Mouse (Mus musculus) CH12.LX (cell line): Measurements from ENCODE around the gene Bnc2. TPM values are rescaled to one million over a fixed set of nuclear protein-coding genes. Genes with fewer than 3 reads are reported as not detected.

Experiments
- DNase-seq: peaks from one replicate; pipeline ENCODE4 v3.0.0-alpha.2; 2013; ENCODE audit errors: extremely low read depth
- H3K27ac ChIP-seq: 2 replicates; pipeline ENCODE4 v1.5.1; 2012; ENCODE audit warnings: low read depth, mild to moderate bottlenecking, control low read depth, moderate library complexity; ENCODE audit not compliant: insufficient read depth
- H3K27me3 ChIP-seq: replicated peaks from 2 replicates; pipeline ENCODE3; 2012; ENCODE audit warnings: inconsistent platforms
- H3K36me3 ChIP-seq, 2 experiments: replicated peaks in 1 of 2; 2 replicates each; pipeline versions ENCODE3 to v1.6.1; 2012; ENCODE audit warnings: inconsistent platforms in 1 of 2, low read length in 1 of 2, mild to moderate bottlenecking in 1 of 2, mixed read lengths in 1 of 2, moderate library complexity in 1 of 2; ENCODE audit not compliant: control insufficient read depth in 1 of 2, insufficient read depth in 1 of 2
- H3K4me1 ChIP-seq, 2 experiments: 2 replicates each; pipeline ENCODE4 v1.6.1; 2012; ENCODE audit warnings: inconsistent platforms in 1 of 2, moderate library complexity in 1 of 2; ENCODE audit not compliant: insufficient read depth in 2 of 2, control insufficient read depth in 1 of 2
- H3K4me2 ChIP-seq: 2 replicates; pipeline ENCODE4 v1.6.1; 2012; ENCODE audit warnings: low read depth, mild to moderate bottlenecking, control low read depth; ENCODE audit not compliant: poor library complexity, insufficient read depth, severe bottlenecking
- H3K4me3 ChIP-seq, 3 experiments: fragments of 150-350 bp in 1 of 3; sonication (generic) in 1 of 3; replicated peaks in 1 of 3; 2 replicates each; pipeline versions ENCODE3 to v1.5.1; 2011 to 2012; ENCODE audit warnings: low read depth in 2 of 3, low read length in 2 of 3, mild to moderate bottlenecking in 2 of 3, moderate library complexity in 2 of 3, control low read depth in 1 of 3, improper control_type of control experiment in 1 of 3, inconsistent platforms in 1 of 3, mixed read lengths in 1 of 3; ENCODE audit not compliant: poor library complexity in 1 of 3
- H3K79me2 ChIP-seq: replicated peaks from 2 replicates; pipeline ENCODE4 v1.6.1; 2012; ENCODE audit warnings: mild to moderate bottlenecking, moderate library complexity; ENCODE audit not compliant: control insufficient read depth, poor library complexity, insufficient read depth, severe bottlenecking; ENCODE audit errors: extremely low read depth
- H3K9ac ChIP-seq: 2 replicates; pipeline ENCODE4 v1.6.1; 2012; ENCODE audit warnings: low read depth, mild to moderate bottlenecking, control low read depth, moderate library complexity; ENCODE audit not compliant: insufficient read depth
- H3K9me3 ChIP-seq: replicated peaks from 2 replicates; pipeline ENCODE3; 2012; ENCODE audit warnings: low read length, inconsistent platforms, mixed read lengths
- CHD1 ChIP-seq: IDR thresholded peaks from 2 replicates; pipeline ENCODE4 v1.6.1; 2012; ENCODE audit warnings: low read depth, low read length, improper control_type of control experiment, inconsistent platforms
- CHD2 ChIP-seq: IDR thresholded peaks from 2 replicates; pipeline ENCODE4 v1.6.1; 2011; ENCODE audit warnings: low read length, improper control_type of control experiment
- CTCF ChIP-seq, 2 experiments: IDR thresholded peaks in 1 of 2; conservative IDR thresholded peaks in 1 of 2; 2 replicates each; pipeline ENCODE4 v1.5.1; 2011 to 2012; ENCODE audit warnings: low read depth in 2 of 2, low read length in 2 of 2, improper control_type of control experiment in 1 of 2, inconsistent platforms in 1 of 2, mild to moderate bottlenecking in 1 of 2, moderate library complexity in 1 of 2
- E2F4 ChIP-seq: IDR thresholded peaks from 2 replicates; pipeline ENCODE4 v1.6.1; 2011; ENCODE audit warnings: low read depth, low read length, improper control_type of control experiment; ENCODE audit not compliant: insufficient replicate concordance
- ETS1 ChIP-seq: conservative IDR thresholded peaks from 2 replicates; pipeline ENCODE4 v1.6.1; 2012; ENCODE audit warnings: low read depth, mild to moderate bottlenecking, inconsistent platforms, low read length, improper control_type of control experiment, moderate library complexity
- HCFC1 ChIP-seq: IDR thresholded peaks from 2 replicates; pipeline ENCODE4 v1.6.1; 2012; ENCODE audit warnings: low read depth, mild to moderate bottlenecking, inconsistent platforms, low read length, improper control_type of control experiment
- JUN ChIP-seq: IDR thresholded peaks from 2 replicates; pipeline ENCODE4 v1.6.1; 2011; ENCODE audit warnings: low read depth, mild to moderate bottlenecking, low read length, improper control_type of control experiment, moderate library complexity; ENCODE audit not compliant: insufficient read depth
- KAT2A ChIP-seq: IDR thresholded peaks from 2 replicates; pipeline ENCODE4 v1.6.1; 2012; ENCODE audit warnings: low read length, improper control_type of control experiment, inconsistent platforms; ENCODE audit not compliant: insufficient replicate concordance
- MAFK ChIP-seq: IDR thresholded peaks from 2 replicates; pipeline ENCODE4 v1.6.1; 2011; ENCODE audit warnings: low read length, improper control_type of control experiment; ENCODE audit not compliant: insufficient replicate concordance
- MAX ChIP-seq: IDR thresholded peaks from 2 replicates; pipeline ENCODE4 v1.6.1; 2011; ENCODE audit warnings: low read length, improper control_type of control experiment
- MXI1 ChIP-seq: IDR thresholded peaks from 2 replicates; pipeline ENCODE4 v1.6.1; 2011; ENCODE audit warnings: mild to moderate bottlenecking, low read depth, low read length, improper control_type of control experiment
- MYC ChIP-seq: IDR thresholded peaks from 2 replicates; pipeline ENCODE4 v1.6.1; 2011; ENCODE audit warnings: low read depth, mild to moderate bottlenecking, improper control_type of control experiment, low read length
- NELFE ChIP-seq: IDR thresholded peaks from 2 replicates; pipeline ENCODE4 v1.6.1; 2011; ENCODE audit warnings: low read depth, low read length, improper control_type of control experiment
- NRF1 ChIP-seq: IDR thresholded peaks from 2 replicates; pipeline ENCODE4 v1.6.1; 2014; ENCODE audit warnings: low read depth, mild to moderate bottlenecking, inconsistent platforms, low read length, improper control_type of control experiment, moderate library complexity
- PAX5 ChIP-seq: IDR thresholded peaks from 2 replicates; pipeline ENCODE4 v1.6.1; 2012; ENCODE audit warnings: low read length, inconsistent platforms, mixed read lengths
- POLR2AphosphoS2 ChIP-seq: IDR thresholded peaks from 2 replicates; pipeline ENCODE4 v1.6.1; 2011; ENCODE audit warnings: low read depth, low read length, improper control_type of control experiment
- RCOR1 ChIP-seq: conservative IDR thresholded peaks from 2 replicates; pipeline ENCODE4 v1.6.1; 2012; ENCODE audit warnings: low read depth, mild to moderate bottlenecking, inconsistent platforms, low read length, improper control_type of control experiment
- SIN3A ChIP-seq: IDR thresholded peaks from 2 replicates; pipeline ENCODE4 v1.6.1; 2012; ENCODE audit warnings: low read length, improper control_type of control experiment, inconsistent platforms
- SMC3 ChIP-seq: IDR thresholded peaks from 2 replicates; pipeline ENCODE4 v1.6.1; 2011; ENCODE audit warnings: low read depth, low read length, improper control_type of control experiment
- TCF12 ChIP-seq: IDR thresholded peaks from 2 replicates; pipeline ENCODE4 v1.6.1; 2014; ENCODE audit warnings: low read depth, mild to moderate bottlenecking, inconsistent platforms, low read length, improper control_type of control experiment
- USF2 ChIP-seq: conservative IDR thresholded peaks from 2 replicates; pipeline ENCODE4 v1.6.1; 2011; ENCODE audit warnings: low read depth, low read length, improper control_type of control experiment
- ZC3H11A ChIP-seq: IDR thresholded peaks from 2 replicates; pipeline ENCODE4 v1.6.1; 2012; ENCODE audit warnings: low read depth, mild to moderate bottlenecking, inconsistent platforms, low read length, improper control_type of control experiment
- ZNF384 ChIP-seq: IDR thresholded peaks from 2 replicates; pipeline ENCODE4 v1.6.1; 2012; ENCODE audit warnings: low read depth, low read length, improper control_type of control experiment, inconsistent platforms
- dilution Hi-C: fragments of 300-500 bp; cut with MboI; formaldehyde crosslinking; loops from 2 replicates; pipeline ENCODE4 v1.14.3; 2020; ENCODE audit warnings: low sequenced_read_pairs; ENCODE audit not compliant: extremely low pct_unique_long_range_greater_than_20kb, extremely low pct_ligation_motif_present
- in situ Hi-C: fragments of 300-500 bp; cut with MboI; formaldehyde crosslinking; loops from 3 replicates; pipeline ENCODE4 v1.14.3; 2019; ENCODE audit warnings: low sequenced_read_pairs, low pct_ligation_motif_present, low pct_unique_long_range_greater_than_20kb, mixed read lengths
- polyA plus RNA-seq: library from polyadenylated mRNA; unstranded; fragments of >175 nt; gene quantifications from 2 replicates; pipeline ENCODE4 v1.2.1, GENCODE M21; 2012; ENCODE audit warnings: low read depth; ENCODE audit not compliant: insufficient read length
- total RNA-seq, 2 experiments: library from RNA; depleted of rRNA; stranded (reverse); fragments of 300-350 nt in 1 of 2; fragments of >200 nt in 1 of 2; gene quantifications; 2 replicates each; pipeline ENCODE4 v1.2.3; 2012 to 2014

The Bnc2 gene
- total and polyA plus RNA-seq, 3 experiments = not detected

DNA sequence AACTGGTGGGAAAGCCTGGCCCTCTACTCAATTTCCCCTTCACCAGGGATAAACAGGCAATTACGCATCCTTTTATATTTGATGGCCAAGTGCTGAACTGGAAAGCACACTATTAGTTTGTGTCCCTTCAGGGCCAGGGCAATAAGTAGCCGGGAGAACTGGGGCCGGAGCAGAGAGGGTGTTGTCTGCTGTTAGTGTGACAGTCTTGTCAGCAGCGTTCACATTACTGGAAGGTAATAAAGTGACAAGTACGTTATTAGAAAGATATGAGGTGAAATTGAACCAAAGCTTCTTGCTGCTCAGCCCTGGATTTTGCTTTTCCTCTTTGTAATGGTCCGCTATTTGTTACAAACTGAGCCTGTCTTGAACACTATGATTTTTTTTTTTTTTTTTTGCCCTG, 405.2 kb downstream of the Bnc2 start:
- Histone ChIP-seq H3K9me3 (peaks cover 77% of the 10 kb centered on the region), H3K9ac (no peak overlapping the region), H3K4me3 (no peak overlapping the region)
- TF ChIP-seq JUN = no peak
- no peak for TF ChIP-seq USF2
- TF ChIP-seq POLR2AphosphoS2 = no peak
- TF ChIP-seq CHD2 = no peak
- no peak for TF ChIP-seq CTCF (conservative IDR thresholded peaks at IDR 0.05 in 1 of 2, IDR thresholded peaks at IDR 0.05 in 1 of 2; ENCODE audit: low read depth in 2 of 2, low read length in 2 of 2)
- no peak for TF ChIP-seq TCF12
- TF ChIP-seq SIN3A = no peak
- no peak for TF ChIP-seq SMC3
- TF ChIP-seq MAX = no peak
- no peak for TF ChIP-seq MXI1
- no peak for TF ChIP-seq ETS1
- TF ChIP-seq NELFE = no peak
- TF ChIP-seq, all 38 proteins: peak for 0
- dilution Hi-C loops = no loop called here
- no peak overlapping the region for H3K27ac ChIP-seq
- no peaks in the 10 kb centered on the region for H3K79me2 ChIP-seq
- H3K4me1 ChIP-seq = no peaks in the 10 kb centered on the region
- no peak overlapping the region for H3K4me2 ChIP-seq
- H3K27me3 ChIP-seq = no peaks in the 10 kb centered on the region
- no peaks in the 10 kb centered on the region for H3K36me3 ChIP-seq
- in situ Hi-C loops = no loop called here
- no peak for DNase-seq

DNA sequence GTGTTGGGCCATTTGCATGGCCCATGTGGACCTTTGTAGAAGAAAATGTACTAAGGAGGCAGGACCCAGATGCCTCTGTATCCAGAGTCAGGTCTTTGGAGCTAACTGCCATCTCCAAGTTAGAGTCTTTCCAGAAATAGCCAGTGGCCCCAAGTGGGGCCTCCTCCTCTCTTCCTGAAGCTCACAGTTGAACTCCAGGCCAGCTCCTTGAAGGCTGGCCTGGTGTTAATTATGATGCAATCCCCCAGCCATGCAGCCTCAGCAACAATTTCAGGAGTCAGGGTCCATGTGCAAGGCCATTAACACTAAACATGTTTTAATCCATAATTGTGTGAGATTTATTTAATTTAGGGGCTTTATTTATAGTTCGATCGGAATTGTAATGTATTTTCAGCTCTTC, 427.7 kb downstream of the Bnc2 start:
- Histone ChIP-seq H3K27me3 (no peaks in the 10 kb centered on the region), H3K79me2 (no peaks in the 10 kb centered on the region), H3K4me1 (no peaks in the 10 kb centered on the region), H3K36me3 (no peaks in the 10 kb centered on the region), H3K27ac (no peak overlapping the region), H3K4me2 (no peak overlapping the region), H3K9me3 (peaks cover 62% of the 10 kb centered on the region), H3K9ac (no peak overlapping the region), H3K4me3 (no peak overlapping the region)
- in situ Hi-C loops = no loop called here
- no peak for TF ChIP-seq KAT2A
- TF ChIP-seq NRF1 = no peak
- no peak for TF ChIP-seq SMC3
- no peak for TF ChIP-seq USF2
- TF ChIP-seq ETS1 = no peak
- TF ChIP-seq MAX = no peak
- no peak for TF ChIP-seq CHD2
- no peak for TF ChIP-seq RCOR1
- no peak for TF ChIP-seq MYC
- no peak for TF ChIP-seq ZNF384
- no peak for TF ChIP-seq POLR2AphosphoS2
- TF ChIP-seq SIN3A = no peak
- no peak for TF ChIP-seq PAX5
- TF ChIP-seq CHD1 = no peak
- no peak for TF ChIP-seq MAFK
- TF ChIP-seq HCFC1 = no peak
- TF ChIP-seq E2F4 = no peak
- no peak for TF ChIP-seq ZC3H11A
- dilution Hi-C loops = no loop called here
- DNase-seq = no peak
